Mouse (Mus musculus): Measurements from ENCODE around the gene Borcs5.

- TF ChIP-seq TAL1 (conservative IDR thresholded peaks at IDR 0.05; ENCODE audit: low read depth, low read length) (no peak), GATA2 (IDR thresholded peaks at IDR 0.05; ENCODE audit: borderline replicate concordance, low read depth, low read length) (no peak)
Measured at GRCm38 (mm10) chr6:134719156-134719555, 79.8 kb downstream of the Borcs5 start.

Measured in G1E (cell line).